Mouse (Mus musculus): Measurements from ENCODE around the gene Fanca. TPM values are rescaled to one million over a fixed set of nuclear protein-coding genes. Genes with fewer than 3 reads are reported as not detected.

Gene Fanca
- total and polyA plus RNA-seq, 3 experiments, result 21.9 to 57.8 (median 39.2) TPM

DNA sequence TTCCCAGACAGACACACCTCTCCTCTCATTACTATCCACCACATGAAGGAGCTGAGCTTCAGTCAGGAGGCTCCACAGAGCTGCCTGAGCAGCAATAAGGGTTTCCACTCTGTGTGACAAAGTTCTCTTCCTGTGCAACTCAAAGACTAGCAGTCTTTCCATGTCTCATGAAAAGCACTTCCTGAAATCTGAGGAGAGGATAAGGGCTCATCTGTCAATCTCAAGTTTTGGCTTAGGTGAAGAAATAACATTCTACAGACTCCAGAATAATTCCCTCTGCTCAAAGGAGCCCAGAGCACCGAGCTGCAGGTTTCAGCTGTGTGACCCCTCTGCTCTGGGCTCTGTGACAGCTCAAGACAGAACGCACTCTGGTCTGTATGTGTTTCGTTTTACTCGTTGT, 65.5 kb downstream of the Fanca start:
- Histone ChIP-seq H3K9me3 (replicated peaks; ENCODE audit: low read length) (no peaks in the 10 kb centered on the region), H3K4me1 (ENCODE audit: control insufficient read depth in 1 of 2, insufficient read depth in 2 of 2) (peaks cover 13 to 52% of the 10 kb centered on the region in 2 experiments), H3K36me3 (replicated peaks in 1 of 2; ENCODE audit: control insufficient read depth in 1 of 2, insufficient read depth in 1 of 2, low read length in 1 of 2) (peaks cover 33 to 57% of the 10 kb centered on the region in 2 experiments), H3K4me3 (replicated peaks in 1 of 3; ENCODE audit: low read depth in 2 of 3, low read length in 2 of 3, poor library complexity in 1 of 3) (peak overlapping the region; percentile 73 to 89 (median 87)), H3K27me3 (replicated peaks) (no peaks in the 10 kb centered on the region), H3K9ac (ENCODE audit: insufficient read depth, low read depth) (peak overlapping the region; percentile 88; the same call in 1 of the 2 replicates), H3K27ac (ENCODE audit: insufficient read depth, low read depth) (no peak overlapping the region), H3K4me2 (ENCODE audit: insufficient read depth, low read depth, poor library complexity, severe bottlenecking) (peak overlapping the region; percentile 92), H3K79me2 (replicated peaks; ENCODE audit: control insufficient read depth, extremely low read depth, insufficient read depth, poor library complexity, severe bottlenecking) (no peaks in the 10 kb centered on the region)
- dilution Hi-C loops (cut with MboI; ENCODE audit: extremely low pct_ligation_motif_present, extremely low pct_unique_long_range_greater_than_20kb, low sequenced_read_pairs), result no loop called here
- DNase-seq (ENCODE audit: extremely low read depth), result no peak
- in situ Hi-C loops (cut with MboI; ENCODE audit: low pct_ligation_motif_present, low pct_unique_long_range_greater_than_20kb, low sequenced_read_pairs), result no loop called here
- TF ChIP-seq UBTF (IDR thresholded peaks at IDR 0.05; ENCODE audit: low read depth, low read length), result no peak
- TF ChIP-seq USF2 (conservative IDR thresholded peaks at IDR 0.05; ENCODE audit: low read depth, low read length), result no peak
- TF ChIP-seq BHLHE40 (IDR thresholded peaks at IDR 0.05; ENCODE audit: low read depth, low read length), result no peak
- TF ChIP-seq ELF1 (IDR thresholded peaks at IDR 0.05; ENCODE audit: low read depth, low read length), result peak; percentile 41; the same call in 1 of the 2 replicates
- no peak for TF ChIP-seq IRF4 (IDR thresholded peaks at IDR 0.05; ENCODE audit: low read depth, low read length)
- no peak for TF ChIP-seq HCFC1 (IDR thresholded peaks at IDR 0.05; ENCODE audit: low read depth, low read length)
- no peak for TF ChIP-seq CHD1 (IDR thresholded peaks at IDR 0.05; ENCODE audit: low read depth, low read length)

DNA sequence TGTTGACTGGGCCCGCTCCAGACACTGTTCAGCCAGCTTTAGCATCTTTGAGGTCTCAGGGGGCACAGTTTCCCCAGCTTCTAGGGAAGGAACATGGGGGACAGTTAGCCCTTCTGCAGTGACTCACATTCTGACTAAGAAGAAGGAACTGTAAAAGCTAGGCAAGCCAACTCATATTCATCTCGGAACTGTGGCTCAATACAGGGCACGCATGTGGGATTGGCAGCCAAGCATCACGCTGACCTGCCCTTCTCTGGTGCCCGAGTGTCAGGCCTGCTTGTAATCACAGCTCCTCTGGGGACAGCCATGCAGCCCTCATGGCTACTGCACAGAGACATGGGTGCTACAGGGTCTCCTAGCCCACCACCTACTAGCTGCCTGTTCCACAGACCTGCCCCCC, 67.4 kb downstream of the Fanca start:
- no peaks in the 10 kb centered on the region for H3K79me2 ChIP-seq (replicated peaks; ENCODE audit: control insufficient read depth, extremely low read depth, insufficient read depth, poor library complexity, severe bottlenecking)
- no peak overlapping the region for H3K4me3 ChIP-seq (replicated peaks in 1 of 3; ENCODE audit: low read depth in 2 of 3, low read length in 2 of 3, poor library complexity in 1 of 3)
- peaks cover 33 to 58% of the 10 kb centered on the region in 2 experiments for H3K36me3 ChIP-seq (replicated peaks in 1 of 2; ENCODE audit: control insufficient read depth in 1 of 2, insufficient read depth in 1 of 2, low read length in 1 of 2)
- dilution Hi-C loops (cut with MboI; ENCODE audit: extremely low pct_ligation_motif_present, extremely low pct_unique_long_range_greater_than_20kb, low sequenced_read_pairs), result no loop called here
- no peaks in the 10 kb centered on the region for H3K9me3 ChIP-seq (replicated peaks; ENCODE audit: low read length)
- peak; percentile 45 for DNase-seq (ENCODE audit: extremely low read depth)
- H3K4me2 ChIP-seq (ENCODE audit: insufficient read depth, low read depth, poor library complexity, severe bottlenecking), result no peak overlapping the region
- H3K4me1 ChIP-seq (ENCODE audit: control insufficient read depth in 1 of 2, insufficient read depth in 2 of 2), result peaks cover 13 to 51% of the 10 kb centered on the region in 2 experiments
- TF ChIP-seq MAX (IDR thresholded peaks at IDR 0.05; ENCODE audit: low read length) (peak; percentile 31; the same call in 1 of the 2 replicates), ZKSCAN1 (IDR thresholded peaks at IDR 0.05; ENCODE audit: borderline replicate concordance, low read depth, low read length) (no peak), KAT2A (IDR thresholded peaks at IDR 0.05; ENCODE audit: insufficient replicate concordance, low read length) (no peak), EP300 (IDR thresholded peaks at IDR 0.05; ENCODE audit: low read length) (peak; percentile 72), BHLHE40 (IDR thresholded peaks at IDR 0.05; ENCODE audit: low read depth, low read length) (peak; percentile 68), RCOR1 (conservative IDR thresholded peaks at IDR 0.05; ENCODE audit: low read depth, low read length) (no peak), SIN3A (IDR thresholded peaks at IDR 0.05; ENCODE audit: low read length) (peak; percentile 47; the same call in 1 of the 2 replicates), UBTF (IDR thresholded peaks at IDR 0.05; ENCODE audit: low read depth, low read length) (0 out of 2 replicates have a peak, but pooled peaks have one; percentile 54), NRF1 (IDR thresholded peaks at IDR 0.05; ENCODE audit: low read depth, low read length) (no peak), ZNF384 (IDR thresholded peaks at IDR 0.05; ENCODE audit: low read depth, low read length) (no peak), ETS1 (conservative IDR thresholded peaks at IDR 0.05; ENCODE audit: low read depth, low read length) (peak; percentile 29; the same call in 1 of the 2 replicates), TBP (conservative IDR thresholded peaks at IDR 0.05; ENCODE audit: low read depth, low read length) (no peak), TCF12 (IDR thresholded peaks at IDR 0.05; ENCODE audit: low read depth, low read length) (peak; percentile 33; the same call in 1 of the 2 replicates), IRF4 (IDR thresholded peaks at IDR 0.05; ENCODE audit: low read depth, low read length) (peak; percentile 71), JUN (IDR thresholded peaks at IDR 0.05; ENCODE audit: insufficient read depth, low read depth, low read length) (0 out of 2 replicates have a peak, but pooled peaks have one; percentile 3), MAFK (IDR thresholded peaks at IDR 0.05; ENCODE audit: insufficient replicate concordance, low read length) (no peak)
- H3K27me3 ChIP-seq (replicated peaks), result no peaks in the 10 kb centered on the region
- H3K27ac ChIP-seq (ENCODE audit: insufficient read depth, low read depth), result peak overlapping the region; percentile 41; the same call in 1 of the 2 replicates
- no peak overlapping the region for H3K9ac ChIP-seq (ENCODE audit: insufficient read depth, low read depth)
- in situ Hi-C loops (cut with MboI; ENCODE audit: low pct_ligation_motif_present, low pct_unique_long_range_greater_than_20kb, low sequenced_read_pairs), result no loop called here
